Mouse (Mus musculus) bone marrow macrophage, adult 2 months (primary cell): ENCODE measurements around the gene Pex26.

Experiments used
- CTCF ChIP-seq: IDR thresholded peaks from 2 replicates; pipeline ENCODE4 v1.5.1; 2012; ENCODE audit warnings: low read depth, mild to moderate bottlenecking, low read length, moderate library complexity
- POLR2A ChIP-seq: IDR thresholded peaks from 2 replicates; pipeline ENCODE4 v1.6.1; 2012; ENCODE audit warnings: mild to moderate bottlenecking, low read depth, low read length, borderline replicate concordance

- TF ChIP-seq CTCF: no peak
- TF ChIP-seq POLR2A: no peak
These were observed 10.0 kb upstream of the Pex26 start for GRCm38 (mm10) chr6:121173471-121173870.
